Mouse (Mus musculus) liver, adult 2 months (tissue): ENCODE measurements around the gene Fam213a. TPM values are rescaled to one million over a fixed set of nuclear protein-coding genes. Genes with fewer than 3 reads are reported as not detected.
A peak's percentile ranks its signal among the peaks of the same experiment; 100 is the strongest.

Experiments
- DNase-seq: peaks from one replicate; pipeline ENCODE4 v3.0.0-alpha.2; 2011; ENCODE audit warnings: low read depth, low spot score; ENCODE audit errors: extremely low read depth
- H3K27ac ChIP-seq: fragments of 200-500 bp; replicated peaks from 2 replicates; pipeline ENCODE4 v1.5.1; 2012; ENCODE audit warnings: low read depth, mild to moderate bottlenecking, control low read depth, inconsistent platforms, low read length; ENCODE audit not compliant: insufficient read depth
- H3K27me3 ChIP-seq: fragments of 200-500 bp; 2 replicates; pipeline ENCODE4 v1.6.1; 2012; ENCODE audit warnings: mild to moderate bottlenecking, moderate library complexity, low read length, inconsistent platforms; ENCODE audit not compliant: control insufficient read depth, insufficient read depth
- H3K36me3 ChIP-seq: fragments of 200-500 bp; 2 replicates; pipeline ENCODE4 v1.6.1; 2012; ENCODE audit warnings: low read length, inconsistent platforms; ENCODE audit not compliant: control insufficient read depth, insufficient read depth
- H3K4me1 ChIP-seq: fragments of 200-500 bp; 2 replicates; pipeline ENCODE4 v1.6.1; 2011; ENCODE audit warnings: low read length; ENCODE audit not compliant: control insufficient read depth, insufficient read depth
- H3K4me3 ChIP-seq: fragments of 200-500 bp; 2 replicates; pipeline ENCODE4 v1.5.1; 2011; ENCODE audit warnings: low read depth, mild to moderate bottlenecking, control low read depth, low read length, moderate library complexity; ENCODE audit not compliant: insufficient read depth
- H3K79me2 ChIP-seq: fragments of 200-500 bp; 2 replicates; pipeline ENCODE4 v1.6.1; 2012; ENCODE audit warnings: inconsistent platforms, mild to moderate bottlenecking, low read length, moderate library complexity; ENCODE audit not compliant: control insufficient read depth, insufficient read depth
- H3K9ac ChIP-seq: fragments of 200-500 bp; 2 replicates; pipeline ENCODE4 v1.6.1; 2012; ENCODE audit warnings: low read depth, mild to moderate bottlenecking, control low read depth, inconsistent platforms, low read length
- CTCF ChIP-seq: fragments of 200-500 bp; IDR thresholded peaks from 2 replicates; pipeline ENCODE4 v1.5.1; 2011; ENCODE audit warnings: low read depth, low read length, control low read depth
- POLR2A ChIP-seq: fragments of 200-500 bp; IDR thresholded peaks from 2 replicates; pipeline ENCODE4 v1.6.1; 2011; ENCODE audit warnings: low read length, control low read depth; ENCODE audit not compliant: insufficient read depth; ENCODE audit errors: extremely low read depth
- WGBS: fragments of 180-500 bp; shearing (Covaris S2); methylation state at CpG from one replicate; pipeline ENCODE4 v1.1.7; 2018; 5-methylcytosine and 5-hydroxymethylcytosine counted together
- polyA plus RNA-seq: library from polyadenylated mRNA; depleted of rRNA; stranded (reverse); fragments of >200 nt; gene quantifications from 2 replicates; pipeline ENCODE4 v1.2.3, GENCODE M21; 2012
- total RNA-seq: library from RNA; depleted of rRNA; stranded (reverse); fragments of >200 nt; gene quantifications from 2 replicates; pipeline ENCODE4 v1.2.3, GENCODE M21; 2014

The Fam213a gene
- total and polyA plus RNA-seq, 2 experiments, result 42.2 to 66.3 TPM

GRCm38 (mm10) chr14:41035146-41035798, 21.7 kb upstream of the Fam213a start:
- Histone ChIP-seq H3K79me2 (no peaks in the 10 kb centered on the region), H3K4me1 (no peaks in the 10 kb centered on the region), H3K9ac (no peak overlapping the region), H3K27ac (no peak overlapping the region), H3K4me3 (no peak overlapping the region), H3K36me3 (no peaks in the 10 kb centered on the region), H3K27me3 (no peaks in the 10 kb centered on the region)
- no peak for TF ChIP-seq POLR2A
- peak; percentile 90 for TF ChIP-seq CTCF
- WGBS, result 33% methylated on average over 6 of the region's 6 CpGs
- peak; percentile 49 for DNase-seq

- TF ChIP-seq CTCF, result peak; percentile 45; the same call in 1 of the 2 replicates
- no peak for TF ChIP-seq POLR2A
- Histone ChIP-seq H3K27ac (no peak overlapping the region), H3K79me2 (no peaks in the 10 kb centered on the region), H3K27me3 (no peaks in the 10 kb centered on the region), H3K4me1 (peaks cover 3% of the 10 kb centered on the region; the same call in 1 of the 2 replicates), H3K9ac (no peak overlapping the region), H3K36me3 (no peaks in the 10 kb centered on the region), H3K4me3 (no peak overlapping the region)
- 43% methylated on average over 13 of the region's 13 CpGs for WGBS
- peak; percentile 64 for DNase-seq
Measured at GRCm38 (mm10) chr14:41033135-41034110, 19.8 kb upstream of the Fam213a start.

- no peak for DNase-seq
- no peak for TF ChIP-seq POLR2A
- no peak for TF ChIP-seq CTCF
- Histone ChIP-seq H3K4me1 (peaks cover 3% of the 10 kb centered on the region; the same call in 1 of the 2 replicates), H3K27me3 (no peaks in the 10 kb centered on the region), H3K4me3 (no peak overlapping the region), H3K36me3 (no peaks in the 10 kb centered on the region), H3K27ac (no peak overlapping the region), H3K9ac (no peak overlapping the region), H3K79me2 (no peaks in the 10 kb centered on the region)
- WGBS, result 84% methylated on average over 6 of the region's 6 CpGs
Measured at GRCm38 (mm10) chr14:41030989-41031513, 17.5 kb upstream of the Fam213a start.

GRCm38 (mm10) chr14:41029303-41029702, 15.7 kb upstream of the Fam213a start:
- TF ChIP-seq CTCF (no peak), POLR2A (no peak)
- Histone ChIP-seq H3K27me3 (no peaks in the 10 kb centered on the region), H3K4me3 (no peak overlapping the region), H3K36me3 (no peaks in the 10 kb centered on the region), H3K27ac (no peak overlapping the region), H3K79me2 (no peaks in the 10 kb centered on the region), H3K9ac (no peak overlapping the region), H3K4me1 (peaks cover 3% of the 10 kb centered on the region; the same call in 1 of the 2 replicates)
- 46% methylated on average over 4 of the region's 4 CpGs for WGBS
- DNase-seq, result peak; percentile 86

GRCm38 (mm10) chr14:41025594-41026284, 12.2 kb upstream of the Fam213a start:
- Histone ChIP-seq H3K4me1 (peaks cover 3% of the 10 kb centered on the region; the same call in 1 of the 2 replicates), H3K27ac (no peak overlapping the region), H3K27me3 (no peaks in the 10 kb centered on the region), H3K4me3 (no peak overlapping the region), H3K9ac (no peak overlapping the region), H3K79me2 (no peaks in the 10 kb centered on the region), H3K36me3 (no peaks in the 10 kb centered on the region)
- WGBS, result 82% methylated on average over 7 of the region's 7 CpGs
- TF ChIP-seq CTCF (no peak), POLR2A (no peak)
- DNase-seq, result no peak
